17 mouse cellular contexts compared by ENCODE assay signal in genomic region chr16:11987056-11987455, GRCm38 (mm10). TPM values are rescaled to one million over a fixed set of nuclear protein-coding genes. Genes with fewer than 3 reads are reported as not detected.
DNase-seq lines count a peak whose midpoint lies in the region; ATAC-seq and TF ChIP-seq lines count a peak whose summit lies in the region.
"Had no signal": no experiment of that assay in that cellular context is flagged by ENCODE, and none has a peak within 500 bp of the region (broad histone marks: within the 10 kb centered on the region; RNA-seq: fewer than 3 reads in every experiment).

No protein-coding gene starts in this region.

- no peak for ATAC-seq in hindbrain, embryonic 13.5 days (ENCODE audit: low FRiP score)
- no peak for ATAC-seq in hindbrain, embryonic 11.5 days (ENCODE audit: low FRiP score)
- ATAC-seq in midbrain, embryonic 13.5 days, result no peak
- no peak for ATAC-seq in forebrain, postnatal 0 days
- ATAC-seq in midbrain, postnatal 0 days (ENCODE audit: low FRiP score), result no peak

- H3K27ac ChIP-seq in hindbrain, embryonic 13.5 days, result no peak overlapping the region
- H3K27ac ChIP-seq in hindbrain, embryonic 11.5 days (ENCODE audit: low read depth, low read length), result no peak overlapping the region
- H3K27ac ChIP-seq in midbrain, embryonic 13.5 days, result no peak overlapping the region
- no peak overlapping the region for H3K27ac ChIP-seq in midbrain, embryonic 10.5 days (replicated peaks)
- H3K27ac ChIP-seq in forebrain, postnatal 0 days (ENCODE audit: low read depth, low read length), result no peak overlapping the region
- H3K27ac ChIP-seq in midbrain, postnatal 0 days (ENCODE audit: low read depth, low read length), result no peak overlapping the region
- H3K27ac ChIP-seq: embryonic facial prominence, embryonic 12.5 days; heart, embryonic 15.5 days; liver, embryonic 13.5 days; lung, embryonic 15.5 days had no signal

- H3K36me3 ChIP-seq in hindbrain, embryonic 13.5 days, result no peaks in the 10 kb centered on the region
- no peaks in the 10 kb centered on the region for H3K36me3 ChIP-seq in hindbrain, embryonic 11.5 days (ENCODE audit: control insufficient read depth, insufficient read depth, low read length)
- H3K36me3 ChIP-seq in midbrain, embryonic 13.5 days, result no peaks in the 10 kb centered on the region
- H3K36me3 ChIP-seq in midbrain, embryonic 10.5 days, result no peaks in the 10 kb centered on the region
- H3K36me3 ChIP-seq in forebrain, postnatal 0 days (ENCODE audit: insufficient read depth), result no peaks in the 10 kb centered on the region
- no peaks in the 10 kb centered on the region; the same call in 1 of the 2 replicates for H3K36me3 ChIP-seq in midbrain, postnatal 0 days (ENCODE audit: insufficient read depth, low read length)
- H3K36me3 ChIP-seq: embryonic facial prominence, embryonic 12.5 days; heart, embryonic 15.5 days; liver, embryonic 13.5 days; lung, embryonic 15.5 days had no signal

- TF ChIP-seq CTCF in forebrain, postnatal 0 days (IDR thresholded peaks at IDR 0.05; ENCODE audit: low read depth), result no peak
- no peak for TF ChIP-seq CTCF in midbrain, postnatal 0 days (IDR thresholded peaks at IDR 0.05)

- H3K4me3 ChIP-seq in hindbrain, embryonic 13.5 days, result peak overlapping the region; percentile 69; the same call in 1 of the 2 replicates
- no peak overlapping the region for H3K4me3 ChIP-seq in hindbrain, embryonic 11.5 days (ENCODE audit: low read depth, low read length)
- no peak overlapping the region for H3K4me3 ChIP-seq in midbrain, embryonic 13.5 days (replicated peaks)
- no peak overlapping the region for H3K4me3 ChIP-seq in midbrain, embryonic 10.5 days
- H3K4me3 ChIP-seq in forebrain, postnatal 0 days (ENCODE audit: low read depth, low read length), result peak overlapping the region; percentile 69
- H3K4me3 ChIP-seq in midbrain, postnatal 0 days (ENCODE audit: low read depth, low read length), result peak overlapping the region; percentile 81
- H3K4me3 ChIP-seq: embryonic facial prominence, embryonic 12.5 days; heart, embryonic 15.5 days; liver, embryonic 13.5 days; lung, embryonic 15.5 days had no signal

- H3K9ac ChIP-seq in hindbrain, embryonic 13.5 days, result no peak overlapping the region; the same call in 1 of the 2 replicates
- no peak overlapping the region for H3K9ac ChIP-seq in hindbrain, embryonic 11.5 days (ENCODE audit: low read depth, low read length)
- no peak overlapping the region for H3K9ac ChIP-seq in midbrain, embryonic 13.5 days (replicated peaks)
- peak overlapping the region; percentile 18; the same call in 1 of the 2 replicates for H3K9ac ChIP-seq in forebrain, postnatal 0 days
- peak overlapping the region; percentile 25; the same call in 1 of the 2 replicates for H3K9ac ChIP-seq in midbrain, postnatal 0 days (replicated peaks; ENCODE audit: low read length, poor library complexity, severe bottlenecking)
- H3K9ac ChIP-seq: embryonic facial prominence, embryonic 12.5 days; heart, embryonic 15.5 days; liver, embryonic 13.5 days; lung, embryonic 15.5 days had no signal

- no peaks in the 10 kb centered on the region for H3K9me3 ChIP-seq in hindbrain, embryonic 13.5 days
- H3K9me3 ChIP-seq in hindbrain, embryonic 11.5 days (ENCODE audit: control insufficient read depth, low read length), result no peaks in the 10 kb centered on the region
- no peaks in the 10 kb centered on the region for H3K9me3 ChIP-seq in midbrain, embryonic 13.5 days
- H3K9me3 ChIP-seq in midbrain, embryonic 10.5 days (replicated peaks), result no peaks in the 10 kb centered on the region
- H3K9me3 ChIP-seq in forebrain, postnatal 0 days (ENCODE audit: low read length), result no peaks in the 10 kb centered on the region
- H3K9me3 ChIP-seq in midbrain, postnatal 0 days (ENCODE audit: low read length), result no peaks in the 10 kb centered on the region
- H3K9me3 ChIP-seq: embryonic facial prominence, embryonic 12.5 days; heart, embryonic 15.5 days; liver, embryonic 13.5 days; lung, embryonic 15.5 days had no signal

- no peak for DNase-seq in hindbrain, embryonic 11.5 days (ENCODE audit: low spot score)
- no peak for DNase-seq in midbrain, embryonic 10.5 days (ENCODE audit: low spot score)
- DNase-seq in forebrain, postnatal 0 days, result no peak
- no peak for DNase-seq in midbrain, postnatal 0 days (ENCODE audit: low spot score)
- no peak for DNase-seq in gastrocnemius, adult 8-10 months (ENCODE audit: low spot score in 2 of 2)
- no peak for DNase-seq in urinary bladder, postnatal 14 days (ENCODE audit: low spot score)
- DNase-seq: kidney, adult 18-20 months; kidney, postnatal 14 days; liver, embryonic 13.5 days had no signal

- peaks cover 62% of the 10 kb centered on the region for H3K27me3 ChIP-seq in hindbrain, embryonic 13.5 days
- peaks cover 45% of the 10 kb centered on the region for H3K27me3 ChIP-seq in hindbrain, embryonic 11.5 days (ENCODE audit: control insufficient read depth, insufficient read depth, low read length)
- peaks cover 61% of the 10 kb centered on the region for H3K27me3 ChIP-seq in midbrain, embryonic 13.5 days
- peaks cover 66% of the 10 kb centered on the region for H3K27me3 ChIP-seq in midbrain, embryonic 10.5 days (ENCODE audit: low read depth, poor library complexity, severe bottlenecking)
- no peaks in the 10 kb centered on the region for H3K27me3 ChIP-seq in forebrain, postnatal 0 days (ENCODE audit: insufficient read depth, low read length)
- 0 out of 2 replicates have a peak, but pooled peaks cover 3% of the 10 kb centered on the region for H3K27me3 ChIP-seq in midbrain, postnatal 0 days (ENCODE audit: insufficient read depth, low read length)

- peaks cover 35% of the 10 kb centered on the region for H3K4me1 ChIP-seq in hindbrain, embryonic 13.5 days (replicated peaks)
- H3K4me1 ChIP-seq in hindbrain, embryonic 11.5 days (replicated peaks; ENCODE audit: control insufficient read depth, insufficient read depth, low read length), result 0 out of 2 replicates have a peak, but pooled peaks cover 4% of the 10 kb centered on the region
- peaks cover 27% of the 10 kb centered on the region for H3K4me1 ChIP-seq in midbrain, embryonic 13.5 days (replicated peaks)
- H3K4me1 ChIP-seq in midbrain, embryonic 10.5 days, result peaks cover 30% of the 10 kb centered on the region
- peaks cover 14% of the 10 kb centered on the region; the same call in 1 of the 2 replicates for H3K4me1 ChIP-seq in forebrain, postnatal 0 days (ENCODE audit: insufficient read depth)
- H3K4me1 ChIP-seq in midbrain, postnatal 0 days (ENCODE audit: insufficient read depth, low read length), result peaks cover 5% of the 10 kb centered on the region; the same call in 1 of the 2 replicates

- WGBS in hindbrain, embryonic 13.5 days, result 72% methylated on average over 4 of the region's 4 CpGs
- 64% methylated on average over 4 of the region's 4 CpGs for WGBS in hindbrain, embryonic 11.5 days
- 77% methylated on average over 4 of the region's 4 CpGs for WGBS in midbrain, embryonic 13.5 days
- WGBS in midbrain, embryonic 10.5 days, result 75% methylated on average over 4 of the region's 4 CpGs
- 40% methylated on average over 4 of the region's 4 CpGs for WGBS in forebrain, postnatal 0 days
- 62% methylated on average over 4 of the region's 4 CpGs for WGBS in midbrain, postnatal 0 days

- peak overlapping the region; percentile 99 for H3K4me2 ChIP-seq in hindbrain, embryonic 13.5 days
- no peak overlapping the region for H3K4me2 ChIP-seq in hindbrain, embryonic 11.5 days (replicated peaks; ENCODE audit: low read depth, low read length)
- peak overlapping the region; percentile 96 for H3K4me2 ChIP-seq in midbrain, embryonic 13.5 days (replicated peaks)
- peak overlapping the region; percentile 90 for H3K4me2 ChIP-seq in forebrain, postnatal 0 days (ENCODE audit: low read depth)
- H3K4me2 ChIP-seq in midbrain, postnatal 0 days (ENCODE audit: low read depth, low read length, poor library complexity, severe bottlenecking), result peak overlapping the region; percentile 93
- H3K4me2 ChIP-seq: embryonic facial prominence, embryonic 12.5 days; heart, embryonic 15.5 days; liver, embryonic 13.5 days had no signal

RNA-seq across cellular contexts. Expression of gene Shisa9, which starts 3.1 kb away (rescaled TPM):
- 4.2 and 5.1 TPM in 2 replicates for polyA plus RNA-seq in hindbrain, embryonic 13.5 days (2015; fragmentation: Nextera tagmentation; extraction: Ambion mirVana)
- polyA plus RNA-seq in hindbrain, embryonic 11.5 days (2014; fragmentation: Nextera tagmentation; extraction: Ambion mirVana), result 1.3 and 1.7 TPM in 2 replicates
- polyA plus RNA-seq in midbrain, embryonic 13.5 days (2015; fragmentation: Nextera tagmentation; extraction: Ambion mirVana), result 4.6 and 4.7 TPM in 2 replicates
- polyA plus RNA-seq in midbrain, embryonic 10.5 days (2016; fragmentation: Nextera tagmentation; extraction: Ambion mirVana), result 0.10 and 0.30 TPM in 2 replicates
- 38.2 and 38.9 TPM in 2 replicates for total RNA-seq in forebrain, postnatal 0 days (2014; rRNA removed)
- polyA plus RNA-seq in forebrain, postnatal 0 days (2015; fragmentation: Nextera tagmentation; extraction: Ambion mirVana), result 21.7 and 21.9 TPM in 2 replicates
- 72.7 and 87.7 TPM in 2 replicates for total RNA-seq in midbrain, postnatal 0 days (2014; rRNA removed)
- 23.6 and 25.7 TPM in 2 replicates for polyA plus RNA-seq in midbrain, postnatal 0 days (2015; fragmentation: Nextera tagmentation; extraction: Ambion mirVana)
- under 1 TPM in 1 of 4 experiments, not detected in 3; 0.10 TPM for total RNA-seq in gastrocnemius, adult 8-10 months (2022)
- total RNA-seq: ES-E14; gastrocnemius, adult 18-20 months; granulocyte monocyte progenitor cell, adult 5-6 weeks had no signal

Comparison
In these comparisons a context has a peak if more than half of its experiments do, and no peak if none do; other contexts are left out.
1. H3K4me3 ChIP-seq: peak in hindbrain, embryonic 13.5 days (single experiment), forebrain, postnatal 0 days (single experiment) and midbrain, postnatal 0 days (single experiment); none in hindbrain, embryonic 11.5 days (single experiment), midbrain, embryonic 13.5 days (single experiment) and midbrain, embryonic 10.5 days (single experiment).
2. H3K9ac ChIP-seq: peak in forebrain, postnatal 0 days (single experiment) and midbrain, postnatal 0 days (single experiment); none in hindbrain, embryonic 13.5 days (single experiment), hindbrain, embryonic 11.5 days (single experiment) and midbrain, embryonic 13.5 days (single experiment).